Mouse (Mus musculus) lung, embryonic 15.5 days (tissue): ENCODE results near the gene Rps6kb2. TPM values are rescaled to one million over a fixed set of nuclear protein-coding genes. Genes with fewer than 3 reads are reported as not detected.

Experiments used
- polyA plus RNA-seq: library from polyadenylated mRNA; unstranded; fragments of >200 nt; fragmentation: Nextera tagmentation; extraction: Ambion mirVana; gene quantifications from 2 replicates; pipeline ENCODE4 v1.2.1, GENCODE M21; 2015

Gene Rps6kb2
- polyA plus RNA-seq, 1 experiment from 2014 or later: 45.0 TPM

Other genes starting within 250 kb of the Rps6kb2 start
- 3.5 and 4.6 TPM in 2 replicates for gene Aldh3b1, start 233.5 kb downstream of the Rps6kb2 start, polyA plus RNA-seq
- 18.4 and 22.3 TPM in 2 replicates for gene Unc93b1, start 228.2 kb downstream of the Rps6kb2 start, polyA plus RNA-seq
- 0.11 and 0.13 TPM in 2 replicates for gene Aldh3b3, start 204.7 kb downstream of the Rps6kb2 start, polyA plus RNA-seq
- gene Aldh3b2, start 191.0 kb downstream of the Rps6kb2 start, polyA plus RNA-seq: 1.3 and 1.5 TPM in 2 replicates
- gene Acy3, start 176.8 kb downstream of the Rps6kb2 start, polyA plus RNA-seq: 11.1 and 12.5 TPM in 2 replicates
- gene Tbx10, start 170.6 kb downstream of the Rps6kb2 start, polyA plus RNA-seq: not detected in 2 replicates
- gene Nudt8, start 162.8 kb downstream of the Rps6kb2 start, polyA plus RNA-seq: 25.9 and 28.0 TPM in 2 replicates
- 2.3 and 2.4 TPM in 2 replicates for gene Gm49405, start 162.7 kb downstream of the Rps6kb2 start, polyA plus RNA-seq
- gene Doc2g, start 160.0 kb downstream of the Rps6kb2 start, polyA plus RNA-seq: 3.6 and 4.9 TPM in 2 replicates
- 191 and 199 TPM in 2 replicates for gene Ndufv1, start 150.5 kb downstream of the Rps6kb2 start, polyA plus RNA-seq
- gene Gstp1, start 125.4 kb downstream of the Rps6kb2 start, polyA plus RNA-seq: 470 and 486 TPM in 2 replicates
- gene Gstp2, start 117.3 kb downstream of the Rps6kb2 start, polyA plus RNA-seq: 3.9 and 5.2 TPM in 2 replicates
- gene Gstp3, start 103.8 kb downstream of the Rps6kb2 start, polyA plus RNA-seq: 0.22 and 0.83 TPM in 2 replicates
- not detected in 2 replicates for gene Cabp2, start 81.8 kb downstream of the Rps6kb2 start, polyA plus RNA-seq
- gene Cdk2ap2, start 66.2 kb downstream of the Rps6kb2 start, polyA plus RNA-seq: 100 and 103 TPM in 2 replicates
- gene Pitpnm1, start 63.4 kb downstream of the Rps6kb2 start, polyA plus RNA-seq: 12.5 and 13.8 TPM in 2 replicates
- gene Aip, start 37.5 kb downstream of the Rps6kb2 start, polyA plus RNA-seq: 104 and 106 TPM in 2 replicates
- gene Gpr152, start 23.6 kb downstream of the Rps6kb2 start, polyA plus RNA-seq: not detected in 2 replicates
- 0.11 TPM in 1 of 2 replicates, not detected in the other for gene Cabp4, start 19.3 kb downstream of the Rps6kb2 start, polyA plus RNA-seq
- gene Coro1b, start 14.7 kb downstream of the Rps6kb2 start, polyA plus RNA-seq: 157 and 168 TPM in 2 replicates
- 3.4 and 13.5 TPM in 2 replicates for gene Ptprcap, start 9.8 kb downstream of the Rps6kb2 start, polyA plus RNA-seq
- gene Carns1, start 12.1 kb upstream of the Rps6kb2 start, polyA plus RNA-seq: 2.4 and 2.8 TPM in 2 replicates
- gene Tbc1d10c, start 27.9 kb upstream of the Rps6kb2 start, polyA plus RNA-seq: 2.5 and 6.7 TPM in 2 replicates
- 974 TPM in 2 replicates for gene Ppp1ca, start 28.7 kb upstream of the Rps6kb2 start, polyA plus RNA-seq
- gene Rad9a, start 38.3 kb upstream of the Rps6kb2 start, polyA plus RNA-seq: 32.5 and 34.7 TPM in 2 replicates
- 4.7 and 5.5 TPM in 2 replicates for gene Clcf1, start 50.9 kb upstream of the Rps6kb2 start, polyA plus RNA-seq
- not detected in 2 replicates for gene AC109138.7, start 51.0 kb upstream of the Rps6kb2 start, polyA plus RNA-seq
- 27.6 and 32.4 TPM in 2 replicates for gene Pold4, start 68.5 kb upstream of the Rps6kb2 start, polyA plus RNA-seq
- gene Ssh3, start 105.8 kb upstream of the Rps6kb2 start, polyA plus RNA-seq: 15.2 and 16.9 TPM in 2 replicates
- 3.3 and 4.2 TPM in 2 replicates for gene Ankrd13d, start 119.8 kb upstream of the Rps6kb2 start, polyA plus RNA-seq
- 16.2 and 16.7 TPM in 2 replicates for gene Grk2, start 142.9 kb upstream of the Rps6kb2 start, polyA plus RNA-seq
- gene Kdm2a, start 234.9 kb upstream of the Rps6kb2 start, polyA plus RNA-seq: 37.8 and 40.9 TPM in 2 replicates